Mouse (Mus musculus) CH12.LX (cell line): ENCODE results near the gene Iqgap1.

Experiments used
- CTCF ChIP-seq, 2 experiments: IDR thresholded peaks in 1 of 2; conservative IDR thresholded peaks in 1 of 2; 2 replicates each; pipeline ENCODE4 v1.5.1; 2011 to 2012; ENCODE audit warnings: low read depth in 2 of 2, low read length in 2 of 2, improper control_type of control experiment in 1 of 2, inconsistent platforms in 1 of 2, mild to moderate bottlenecking in 1 of 2, moderate library complexity in 1 of 2
- EP300 ChIP-seq: IDR thresholded peaks from 2 replicates; pipeline ENCODE4 v1.6.1; 2011; ENCODE audit warnings: low read length, improper control_type of control experiment
- ETS1 ChIP-seq: conservative IDR thresholded peaks from 2 replicates; pipeline ENCODE4 v1.6.1; 2012; ENCODE audit warnings: low read depth, mild to moderate bottlenecking, inconsistent platforms, low read length, improper control_type of control experiment, moderate library complexity
- MXI1 ChIP-seq: IDR thresholded peaks from 2 replicates; pipeline ENCODE4 v1.6.1; 2011; ENCODE audit warnings: mild to moderate bottlenecking, low read depth, low read length, improper control_type of control experiment
- NELFE ChIP-seq: IDR thresholded peaks from 2 replicates; pipeline ENCODE4 v1.6.1; 2011; ENCODE audit warnings: low read depth, low read length, improper control_type of control experiment
- POLR2A ChIP-seq: IDR thresholded peaks from 2 replicates; pipeline ENCODE4 v1.6.1; 2011; ENCODE audit warnings: low read depth, mild to moderate bottlenecking, improper control_type of control experiment, low read length
- RCOR1 ChIP-seq: conservative IDR thresholded peaks from 2 replicates; pipeline ENCODE4 v1.6.1; 2012; ENCODE audit warnings: low read depth, mild to moderate bottlenecking, inconsistent platforms, low read length, improper control_type of control experiment
- TCF12 ChIP-seq: IDR thresholded peaks from 2 replicates; pipeline ENCODE4 v1.6.1; 2014; ENCODE audit warnings: low read depth, mild to moderate bottlenecking, inconsistent platforms, low read length, improper control_type of control experiment
- USF2 ChIP-seq: conservative IDR thresholded peaks from 2 replicates; pipeline ENCODE4 v1.6.1; 2011; ENCODE audit warnings: low read depth, low read length, improper control_type of control experiment

GRCm38 (mm10) chr7:80778376-80778775, 47.4 kb downstream of the Iqgap1 start:
- TF ChIP-seq CTCF (conservative IDR thresholded peaks at IDR 0.05 in 1 of 2, IDR thresholded peaks at IDR 0.05 in 1 of 2; ENCODE audit: low read depth in 2 of 2, low read length in 2 of 2) (no peak), POLR2A (no peak), EP300 (no peak), ETS1 (no peak), RCOR1 (no peak), TCF12 (no peak), USF2 (no peak), NELFE (no peak), MXI1 (no peak)
